Comparison of ENCODE assay signal across 8 mouse cellular contexts in the genomic region with DNA sequence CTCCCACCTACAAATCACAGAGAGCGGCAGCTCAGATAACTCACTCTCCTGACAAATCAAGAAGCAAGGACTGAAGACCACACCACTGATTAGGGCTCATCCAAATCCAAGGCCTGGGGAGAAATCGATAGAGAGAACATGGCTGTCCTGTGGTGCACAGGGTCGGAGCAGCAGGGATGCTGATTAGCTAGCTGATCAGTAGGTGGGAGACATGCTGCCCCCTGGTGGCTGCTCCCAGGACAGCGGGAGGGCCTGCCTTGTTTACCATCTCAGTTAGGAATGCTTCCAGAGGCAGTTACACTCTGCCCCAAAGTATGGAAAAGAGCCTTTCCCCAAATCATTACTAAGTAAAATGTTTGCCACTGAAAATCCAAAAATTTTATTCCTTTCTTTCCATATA.
DNase-seq lines count a peak whose midpoint lies in the region; ATAC-seq lines count a peak whose summit lies in the region.

No protein-coding gene starts in this region.

- peak; percentile 89 for DNase-seq in hindbrain, embryonic 11.5 days (ENCODE audit: low spot score)
- DNase-seq in cerebellum, adult 9-11 months: peak; percentile 46
- DNase-seq in frontal cortex, postnatal 10 days (ENCODE audit: low spot score in 2 of 2): peak; percentile 58 to 78
- peak; percentile 83 for DNase-seq in kidney, adult 18-20 months
- DNase-seq in limb, embryonic 10.5 days (ENCODE audit: low spot score): peak; percentile 91
- peak; percentile 91 for DNase-seq in testis, postnatal 10 days (ENCODE audit: low spot score)

- no peaks in the 10 kb centered on the region for H3K9me3 ChIP-seq in hindbrain, embryonic 11.5 days (ENCODE audit: control insufficient read depth, low read length)
- H3K9me3 ChIP-seq in hindbrain, embryonic 12.5 days (replicated peaks): no peaks in the 10 kb centered on the region
- H3K9me3 ChIP-seq in limb, embryonic 10.5 days (replicated peaks): no peaks in the 10 kb centered on the region
- no peaks in the 10 kb centered on the region for H3K9me3 ChIP-seq in neural tube, embryonic 12.5 days

- H3K36me3 ChIP-seq in hindbrain, embryonic 11.5 days (ENCODE audit: control insufficient read depth, insufficient read depth, low read length): no peaks in the 10 kb centered on the region
- H3K36me3 ChIP-seq in hindbrain, embryonic 12.5 days: no peaks in the 10 kb centered on the region
- H3K36me3 ChIP-seq in limb, embryonic 10.5 days: no peaks in the 10 kb centered on the region
- no peaks in the 10 kb centered on the region for H3K36me3 ChIP-seq in neural tube, embryonic 12.5 days

- ATAC-seq in hindbrain, embryonic 11.5 days (ENCODE audit: low FRiP score): 0 out of 2 replicates have a peak, but pooled peaks have one; percentile 30
- ATAC-seq in hindbrain, embryonic 12.5 days (ENCODE audit: low FRiP score): no peak; the same call in 1 of the 2 replicates
- peak; percentile 48; the same call in 1 of the 2 replicates for ATAC-seq in neural tube, embryonic 12.5 days (ENCODE audit: low FRiP score, low read depth)

- H3K4me1 ChIP-seq in hindbrain, embryonic 11.5 days (replicated peaks; ENCODE audit: control insufficient read depth, insufficient read depth, low read length): no peaks in the 10 kb centered on the region
- peaks cover 5% of the 10 kb centered on the region; the same call in 1 of the 2 replicates for H3K4me1 ChIP-seq in hindbrain, embryonic 12.5 days
- H3K4me1 ChIP-seq in limb, embryonic 10.5 days: peaks cover 7% of the 10 kb centered on the region
- no peaks in the 10 kb centered on the region for H3K4me1 ChIP-seq in neural tube, embryonic 12.5 days

- no peak overlapping the region for H3K4me3 ChIP-seq in hindbrain, embryonic 11.5 days (ENCODE audit: low read depth, low read length)
- no peak overlapping the region for H3K4me3 ChIP-seq in hindbrain, embryonic 12.5 days
- H3K4me3 ChIP-seq in limb, embryonic 10.5 days: no peak overlapping the region
- H3K4me3 ChIP-seq in neural tube, embryonic 12.5 days: no peak overlapping the region

- no peak overlapping the region for H3K4me2 ChIP-seq in hindbrain, embryonic 11.5 days (replicated peaks; ENCODE audit: low read depth, low read length)
- no peak overlapping the region for H3K4me2 ChIP-seq in hindbrain, embryonic 12.5 days (replicated peaks)
- no peak overlapping the region for H3K4me2 ChIP-seq in neural tube, embryonic 12.5 days (replicated peaks)

- H3K9ac ChIP-seq in hindbrain, embryonic 11.5 days (ENCODE audit: low read depth, low read length): no peak overlapping the region
- H3K9ac ChIP-seq in hindbrain, embryonic 12.5 days: no peak overlapping the region
- no peak overlapping the region for H3K9ac ChIP-seq in neural tube, embryonic 12.5 days

- no peak overlapping the region for H3K27ac ChIP-seq in hindbrain, embryonic 11.5 days (ENCODE audit: low read depth, low read length)
- no peak overlapping the region for H3K27ac ChIP-seq in hindbrain, embryonic 12.5 days
- H3K27ac ChIP-seq in limb, embryonic 10.5 days: no peak overlapping the region
- H3K27ac ChIP-seq in neural tube, embryonic 12.5 days: no peak overlapping the region

- no peaks in the 10 kb centered on the region for H3K27me3 ChIP-seq in hindbrain, embryonic 11.5 days (ENCODE audit: control insufficient read depth, insufficient read depth, low read length)
- no peaks in the 10 kb centered on the region for H3K27me3 ChIP-seq in hindbrain, embryonic 12.5 days
- H3K27me3 ChIP-seq in limb, embryonic 10.5 days (ENCODE audit: low read depth, poor library complexity, severe bottlenecking): no peaks in the 10 kb centered on the region
- no peaks in the 10 kb centered on the region for H3K27me3 ChIP-seq in neural tube, embryonic 12.5 days (replicated peaks)

- 27% methylated on average over 4 of the region's 4 CpGs for WGBS in hindbrain, embryonic 11.5 days
- 24% methylated on average over 4 of the region's 4 CpGs for WGBS in hindbrain, embryonic 12.5 days
- 26% methylated on average over 4 of the region's 4 CpGs for WGBS in limb, embryonic 10.5 days
- 29% methylated on average over 4 of the region's 4 CpGs for WGBS in neural tube, embryonic 12.5 days
